Mouse (Mus musculus): Measurements from ENCODE around the gene Dscaml1. TPM values are rescaled to one million over a fixed set of nuclear protein-coding genes. Genes with fewer than 3 reads are reported as not detected.

Gene Dscaml1
- polyA plus RNA-seq, 1 experiment, result 0.62 TPM

DNA sequence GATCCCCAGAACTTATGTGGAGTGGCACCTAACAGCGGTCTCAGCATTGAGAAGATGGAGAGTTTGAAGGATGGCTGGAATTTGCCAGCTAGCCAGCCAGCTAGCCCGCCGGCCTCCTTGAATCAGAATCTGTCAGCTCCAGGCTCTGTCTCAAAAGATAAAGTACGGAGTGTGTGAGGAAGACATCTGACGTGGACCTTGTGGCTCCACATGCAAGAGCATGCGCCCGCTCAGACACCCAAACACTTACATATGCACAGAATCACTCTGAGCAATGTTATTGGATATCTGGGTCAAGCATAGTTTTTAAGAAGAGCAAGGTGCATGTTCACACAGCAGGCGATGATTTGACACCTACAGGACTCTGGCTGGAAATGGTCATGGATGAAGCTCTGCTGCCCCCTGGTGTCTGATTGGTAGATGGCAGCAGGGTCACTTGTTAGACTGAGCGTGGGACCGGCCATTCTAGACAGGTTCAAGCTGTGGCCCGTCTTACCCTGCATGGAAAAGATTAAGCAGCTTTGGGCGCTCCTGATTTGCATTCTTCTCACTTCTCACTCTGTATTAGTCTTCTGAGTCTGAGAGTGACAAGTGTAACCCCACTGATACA, 37.9 kb upstream of the Dscaml1 start:
- Histone ChIP-seq H3K27me3 (ENCODE audit: control insufficient read depth, insufficient read depth, low read length) (no peaks in the 10 kb centered on the region), H3K36me3 (ENCODE audit: control insufficient read depth, insufficient read depth, low read length) (no peaks in the 10 kb centered on the region), H3K4me3 (ENCODE audit: low read depth, low read length) (no peak overlapping the region), H3K4me1 (ENCODE audit: control insufficient read depth, insufficient read depth, insufficient read length, low read length) (no peaks in the 10 kb centered on the region), H3K27ac (ENCODE audit: insufficient read depth, low read depth, low read length) (no peak overlapping the region)
- no peak for TF ChIP-seq POLR2A (IDR thresholded peaks at IDR 0.05; ENCODE audit: low read depth, low read length)
- TF ChIP-seq CTCF (IDR thresholded peaks at IDR 0.05; ENCODE audit: extremely low read depth, insufficient read length, insufficient replicate concordance, low read depth, low read length), result peak; percentile 88; the same call in 1 of the 2 replicates
- 39% methylated on average over 12 of the region's 12 CpGs for WGBS

DNA sequence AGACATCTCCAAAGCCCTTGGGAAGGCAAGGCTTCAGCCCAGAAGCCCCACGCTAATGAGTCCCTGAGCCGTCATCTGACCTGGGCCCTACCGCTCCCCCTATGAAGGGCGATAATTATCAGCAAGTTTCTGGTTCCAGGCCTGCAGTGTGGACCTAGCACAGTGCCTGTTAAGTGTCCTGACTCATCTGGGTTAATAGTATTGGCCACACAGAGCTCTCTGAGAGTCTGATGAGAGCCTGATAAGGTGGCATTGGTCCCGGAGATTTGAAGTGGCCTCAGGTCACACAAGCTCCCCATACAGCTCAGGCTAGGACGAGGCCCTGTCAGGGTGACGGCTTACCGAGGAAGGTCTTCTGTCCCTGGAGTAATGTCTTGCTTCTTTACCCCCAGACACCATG, 36.8 kb upstream of the Dscaml1 start:
- WGBS, result 80% methylated on average over 8 of the region's 8 CpGs
- no peaks in the 10 kb centered on the region for H3K36me3 ChIP-seq (ENCODE audit: control insufficient read depth, insufficient read depth, low read length)
- H3K4me3 ChIP-seq (ENCODE audit: low read depth, low read length), result no peak overlapping the region
- no peak overlapping the region for H3K27ac ChIP-seq (ENCODE audit: insufficient read depth, low read depth, low read length)
- TF ChIP-seq POLR2A (IDR thresholded peaks at IDR 0.05; ENCODE audit: low read depth, low read length), result no peak
- no peak for TF ChIP-seq CTCF (IDR thresholded peaks at IDR 0.05; ENCODE audit: extremely low read depth, insufficient read length, insufficient replicate concordance, low read depth, low read length)
- H3K4me1 ChIP-seq (ENCODE audit: control insufficient read depth, insufficient read depth, insufficient read length, low read length), result no peaks in the 10 kb centered on the region
- no peaks in the 10 kb centered on the region for H3K27me3 ChIP-seq (ENCODE audit: control insufficient read depth, insufficient read depth, low read length)

DNA sequence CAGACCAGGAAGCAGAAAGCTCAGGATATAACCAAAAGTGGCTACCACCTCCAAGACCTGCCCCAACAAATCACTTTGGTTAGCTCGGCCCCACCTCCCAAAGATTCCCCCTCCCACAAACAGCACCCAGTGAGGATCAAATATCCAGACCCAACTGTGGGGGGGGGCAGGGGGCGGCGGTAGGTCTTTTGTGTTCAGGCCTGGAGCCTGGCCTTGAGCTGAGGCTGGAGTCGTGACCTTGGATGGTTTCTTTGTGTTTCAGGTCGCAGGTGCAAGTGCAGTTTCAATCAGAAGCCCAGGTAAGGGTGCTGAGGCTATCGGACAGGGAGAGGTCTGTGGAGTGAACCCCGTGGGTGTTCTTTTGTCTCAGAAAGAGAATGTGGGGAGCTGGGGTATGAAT, 35.1 kb upstream of the Dscaml1 start:
- H3K4me1 ChIP-seq (ENCODE audit: control insufficient read depth, insufficient read depth, insufficient read length, low read length), result no peaks in the 10 kb centered on the region
- no peak for TF ChIP-seq CTCF (IDR thresholded peaks at IDR 0.05; ENCODE audit: extremely low read depth, insufficient read length, insufficient replicate concordance, low read depth, low read length)
- no peak for TF ChIP-seq POLR2A (IDR thresholded peaks at IDR 0.05; ENCODE audit: low read depth, low read length)
- WGBS, result 57% methylated on average over 7 of the region's 7 CpGs

DNA sequence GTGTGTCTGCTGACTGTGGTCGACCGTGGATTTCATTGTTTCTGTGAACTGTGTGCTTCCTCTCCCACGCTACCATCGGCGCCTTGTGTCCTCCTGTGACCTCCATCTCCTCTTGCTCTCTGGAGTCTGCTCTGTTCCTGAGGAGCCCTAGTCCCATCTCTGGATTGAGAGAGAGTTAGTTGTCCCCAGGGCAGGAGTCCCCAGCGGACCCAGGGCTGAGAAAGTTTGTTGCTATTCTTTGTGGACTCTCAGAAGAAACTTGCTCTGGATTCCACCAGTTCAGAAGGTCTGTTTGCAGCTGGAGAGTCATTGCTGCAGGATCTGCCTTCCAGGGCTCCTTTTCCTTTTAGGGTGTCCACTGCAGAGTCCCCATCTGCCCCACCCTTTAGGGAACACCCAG, 31.2 kb upstream of the Dscaml1 start:
- Histone ChIP-seq H3K27ac (ENCODE audit: insufficient read depth, low read depth, low read length) (peak overlapping the region; percentile 46), H3K36me3 (ENCODE audit: control insufficient read depth, insufficient read depth, low read length) (no peaks in the 10 kb centered on the region), H3K27me3 (ENCODE audit: control insufficient read depth, insufficient read depth, low read length) (no peaks in the 10 kb centered on the region), H3K4me1 (ENCODE audit: control insufficient read depth, insufficient read depth, insufficient read length, low read length) (no peaks in the 10 kb centered on the region), H3K4me3 (ENCODE audit: low read depth, low read length) (no peak overlapping the region)
- TF ChIP-seq POLR2A (IDR thresholded peaks at IDR 0.05; ENCODE audit: low read depth, low read length) (no peak), CTCF (IDR thresholded peaks at IDR 0.05; ENCODE audit: extremely low read depth, insufficient read length, insufficient replicate concordance, low read depth, low read length) (no peak)
- WGBS, result 71% methylated on average over 6 of the region's 6 CpGs

More for the DNA sequence above, 35.1 kb upstream of the Dscaml1 start:
- Histone ChIP-seq H3K36me3 (ENCODE audit: control insufficient read depth, insufficient read depth, low read length) (no peaks in the 10 kb centered on the region), H3K27ac (ENCODE audit: insufficient read depth, low read depth, low read length) (no peak overlapping the region), H3K4me3 (ENCODE audit: low read depth, low read length) (no peak overlapping the region), H3K27me3 (ENCODE audit: control insufficient read depth, insufficient read depth, low read length) (no peaks in the 10 kb centered on the region)

DNA sequence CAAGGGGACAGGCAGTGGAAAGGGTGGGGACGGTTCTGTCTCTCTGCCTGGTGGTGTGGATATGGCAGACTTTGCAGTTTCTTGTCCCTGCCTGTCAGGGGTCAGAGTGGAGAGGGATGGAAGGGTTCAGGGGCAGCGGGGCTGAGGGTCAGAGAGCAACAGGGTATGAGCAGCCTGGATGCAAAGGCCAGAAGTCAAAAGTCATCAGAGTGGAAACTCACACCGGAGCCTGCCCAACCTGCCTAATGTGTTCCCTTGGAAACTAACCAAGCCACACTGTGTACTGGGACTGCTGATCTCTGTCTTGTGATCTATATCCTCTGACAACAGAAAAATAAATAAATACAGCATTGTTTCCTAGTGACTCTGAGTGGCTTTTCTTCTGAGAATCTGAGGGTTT, 30.6 kb upstream of the Dscaml1 start:
- WGBS, result 36% methylated on average over 3 of the region's 3 CpGs
- Histone ChIP-seq H3K4me3 (ENCODE audit: low read depth, low read length) (no peak overlapping the region), H3K27me3 (ENCODE audit: control insufficient read depth, insufficient read depth, low read length) (no peaks in the 10 kb centered on the region), H3K27ac (ENCODE audit: insufficient read depth, low read depth, low read length) (peak overlapping the region; percentile 46), H3K36me3 (ENCODE audit: control insufficient read depth, insufficient read depth, low read length) (no peaks in the 10 kb centered on the region), H3K4me1 (ENCODE audit: control insufficient read depth, insufficient read depth, insufficient read length, low read length) (no peaks in the 10 kb centered on the region)
- TF ChIP-seq POLR2A (IDR thresholded peaks at IDR 0.05; ENCODE audit: low read depth, low read length) (no peak), CTCF (IDR thresholded peaks at IDR 0.05; ENCODE audit: extremely low read depth, insufficient read length, insufficient replicate concordance, low read depth, low read length) (no peak)

DNA sequence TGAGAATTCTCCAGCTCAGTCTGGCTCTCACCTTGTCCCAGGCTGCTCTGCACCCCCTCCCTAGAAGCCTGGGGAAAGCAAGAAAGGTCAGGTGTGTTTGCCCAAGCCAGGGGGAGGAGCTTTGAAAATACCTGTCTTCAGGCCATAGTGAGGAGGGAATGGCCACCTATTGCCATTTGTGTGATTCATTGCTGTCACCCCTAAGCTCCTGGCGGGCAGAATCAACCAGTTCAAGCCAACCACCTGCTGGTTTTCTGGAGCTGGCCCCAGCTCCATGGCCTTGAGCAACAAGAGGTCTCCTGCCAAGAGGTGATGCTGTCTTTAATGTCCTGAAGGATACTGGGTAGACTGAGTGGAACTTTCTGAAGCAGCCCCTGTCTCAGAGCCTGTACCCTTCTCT, 28.1 kb upstream of the Dscaml1 start:
- no peaks in the 10 kb centered on the region for H3K27me3 ChIP-seq (ENCODE audit: control insufficient read depth, insufficient read depth, low read length)
- TF ChIP-seq CTCF (IDR thresholded peaks at IDR 0.05; ENCODE audit: extremely low read depth, insufficient read length, insufficient replicate concordance, low read depth, low read length), result no peak
- TF ChIP-seq POLR2A (IDR thresholded peaks at IDR 0.05; ENCODE audit: low read depth, low read length), result no peak
- no peaks in the 10 kb centered on the region for H3K36me3 ChIP-seq (ENCODE audit: control insufficient read depth, insufficient read depth, low read length)
- H3K27ac ChIP-seq (ENCODE audit: insufficient read depth, low read depth, low read length), result no peak overlapping the region
- WGBS, result 34% methylated on average over 1 of the region's 1 CpGs
- no peaks in the 10 kb centered on the region for H3K4me1 ChIP-seq (ENCODE audit: control insufficient read depth, insufficient read depth, insufficient read length, low read length)
- no peak overlapping the region for H3K4me3 ChIP-seq (ENCODE audit: low read depth, low read length)

DNA sequence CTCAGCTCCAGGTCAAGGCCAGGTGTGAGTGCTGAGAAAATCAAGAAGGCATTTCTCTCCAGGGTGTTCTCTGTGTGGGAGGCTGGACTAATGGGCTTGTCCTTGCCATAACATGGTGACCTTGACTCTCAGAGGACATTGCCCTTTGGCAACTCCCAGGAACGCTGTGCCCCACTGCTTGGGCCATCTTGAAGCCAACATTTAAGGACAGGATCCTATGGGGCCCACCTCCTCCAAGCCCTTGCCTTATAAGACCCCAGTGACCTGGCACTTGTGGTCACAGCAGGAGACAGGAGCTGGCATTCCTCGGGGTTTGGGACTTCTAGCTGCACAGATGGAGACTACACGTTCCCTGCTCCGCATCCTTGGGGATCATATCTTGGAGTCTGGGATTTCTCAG, 27.0 kb upstream of the Dscaml1 start, which contains the start of gene Fxyd2:
TSS of gene Fxyd2 (plus strand) at position 236 of the 400 bp plus-strand sequence.
- no peak within 1 kb of the TSS for H3K4me3 ChIP-seq (ENCODE audit: low read depth, low read length)
- WGBS, result 75% methylated on average over 4 of the region's 4 CpGs
- no peaks in the 10 kb centered on the region for H3K27me3 ChIP-seq (ENCODE audit: control insufficient read depth, insufficient read depth, low read length)
- H3K4me1 ChIP-seq (ENCODE audit: control insufficient read depth, insufficient read depth, insufficient read length, low read length), result no peaks in the 10 kb centered on the region
- no peak for TF ChIP-seq CTCF (IDR thresholded peaks at IDR 0.05; ENCODE audit: extremely low read depth, insufficient read length, insufficient replicate concordance, low read depth, low read length)
- no peak for TF ChIP-seq POLR2A (IDR thresholded peaks at IDR 0.05; ENCODE audit: low read depth, low read length)
- H3K27ac ChIP-seq (ENCODE audit: insufficient read depth, low read depth, low read length), result no peak within 1 kb of the TSS
- no peaks in the 10 kb centered on the region for H3K36me3 ChIP-seq (ENCODE audit: control insufficient read depth, insufficient read depth, low read length)

All from small intestine, adult 2 months (tissue).